Mouse (Mus musculus): ENCODE results near the gene Bean1. TPM values are rescaled to one million over a fixed set of nuclear protein-coding genes. Genes with fewer than 3 reads are reported as not detected.
A peak's percentile ranks its signal among the peaks of the same experiment; 100 is the strongest.

Gene Bean1
- total RNA-seq, 1 experiment = 0.09 TPM

DNA sequence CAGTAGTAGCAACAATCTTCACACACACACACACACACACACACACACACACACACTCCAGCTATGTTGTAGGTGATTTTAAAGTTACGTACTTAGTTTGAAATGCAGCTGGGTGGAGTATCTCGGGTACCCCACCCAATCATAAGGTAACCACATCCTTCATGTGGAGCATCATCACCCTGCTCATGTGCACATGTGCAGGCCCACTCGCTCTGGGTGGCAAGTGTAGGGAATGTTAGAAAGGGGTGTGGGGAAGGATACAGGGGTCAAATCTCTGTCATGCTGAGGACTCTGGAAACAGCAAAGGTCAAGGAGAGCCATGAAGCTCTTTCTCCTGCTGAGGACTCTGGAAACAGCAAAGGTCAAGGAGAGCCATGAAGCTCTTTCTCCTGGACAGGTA lies 34.0 kb upstream of the Bean1 start:
- DNase-seq (ENCODE audit: low read depth, low spot score) = no peak
- H3K4me3 ChIP-seq (ENCODE audit: insufficient read depth in 1 of 2, low read depth in 1 of 2, low read length in 2 of 2, poor library complexity in 1 of 2, severe bottlenecking in 1 of 2) = no peak overlapping the region
- H3K36me3 ChIP-seq (ENCODE audit: control insufficient read depth, insufficient read depth, low read length, poor library complexity, severe bottlenecking) = no peaks in the 10 kb centered on the region
- 0 out of 4 replicates have a peak, but pooled peaks cover 0 to 2% of the 10 kb centered on the region in 2 experiments for H3K4me1 ChIP-seq (ENCODE audit: control insufficient read depth in 2 of 2, insufficient read depth in 2 of 2, low read length in 2 of 2, poor library complexity in 1 of 2)
- H3K9ac ChIP-seq (ENCODE audit: insufficient read depth, low read depth, low read length, poor library complexity, severe bottlenecking) = no peak overlapping the region
- no peaks in the 10 kb centered on the region for H3K9me3 ChIP-seq (ENCODE audit: control insufficient read depth, insufficient read depth, low read depth, low read length)
- no peak for TF ChIP-seq ZNF384 (IDR thresholded peaks at IDR 0.05; ENCODE audit: low read depth, low read length)
- TF ChIP-seq HCFC1 (IDR thresholded peaks at IDR 0.05; ENCODE audit: borderline replicate concordance, insufficient read depth, low read length) = no peak
- TF ChIP-seq CHD2 (IDR thresholded peaks at IDR 0.05; ENCODE audit: low read depth, low read length) = no peak
- TF ChIP-seq ZC3H11A (IDR thresholded peaks at IDR 0.05; ENCODE audit: borderline replicate concordance, low read depth, low read length) = no peak
- TF ChIP-seq MAFK (IDR thresholded peaks at IDR 0.05; ENCODE audit: insufficient read depth, low read depth, low read length) = no peak
- no peak overlapping the region for H3K27ac ChIP-seq (ENCODE audit: insufficient read depth, low read depth, low read length, poor library complexity, severe bottlenecking)
- in situ Hi-C loops (cut with MboI; ENCODE audit: low sequenced_read_pairs in 2 of 2, unreplicated experiment in 2 of 2) = no loop called here

GRCm38 (mm10) chr8:104137636-104138035 lies 32.6 kb upstream of the Bean1 start:
- DNase-seq (ENCODE audit: low read depth, low spot score) = no peak
- no peak overlapping the region for H3K4me3 ChIP-seq (ENCODE audit: insufficient read depth in 1 of 2, low read depth in 1 of 2, low read length in 2 of 2, poor library complexity in 1 of 2, severe bottlenecking in 1 of 2)
- no peak overlapping the region for H3K9ac ChIP-seq (ENCODE audit: insufficient read depth, low read depth, low read length, poor library complexity, severe bottlenecking)
- in situ Hi-C loops (cut with MboI; ENCODE audit: low sequenced_read_pairs in 2 of 2, unreplicated experiment in 2 of 2) = no loop called here
- no peaks in the 10 kb centered on the region for H3K9me3 ChIP-seq (ENCODE audit: control insufficient read depth, insufficient read depth, low read depth, low read length)
- TF ChIP-seq MAFK (IDR thresholded peaks at IDR 0.05; ENCODE audit: insufficient read depth, low read depth, low read length) = no peak
- no peak for TF ChIP-seq HCFC1 (IDR thresholded peaks at IDR 0.05; ENCODE audit: borderline replicate concordance, insufficient read depth, low read length)
- no peak for TF ChIP-seq ZC3H11A (IDR thresholded peaks at IDR 0.05; ENCODE audit: borderline replicate concordance, low read depth, low read length)
- no peak for TF ChIP-seq CHD2 (IDR thresholded peaks at IDR 0.05; ENCODE audit: low read depth, low read length)
- TF ChIP-seq ZNF384 (IDR thresholded peaks at IDR 0.05; ENCODE audit: low read depth, low read length) = no peak
- no peaks in the 10 kb centered on the region for H3K36me3 ChIP-seq (ENCODE audit: control insufficient read depth, insufficient read depth, low read length, poor library complexity, severe bottlenecking)
- H3K4me1 ChIP-seq (ENCODE audit: control insufficient read depth in 2 of 2, insufficient read depth in 2 of 2, low read length in 2 of 2, poor library complexity in 1 of 2) = 0 out of 4 replicates have a peak, but pooled peaks cover 0 to 2% of the 10 kb centered on the region in 2 experiments
- H3K27ac ChIP-seq (ENCODE audit: insufficient read depth, low read depth, low read length, poor library complexity, severe bottlenecking) = no peak overlapping the region

GRCm38 (mm10) chr8:104140611-104141010 lies 29.6 kb upstream of the Bean1 start:
- no peaks in the 10 kb centered on the region for H3K36me3 ChIP-seq (ENCODE audit: control insufficient read depth, insufficient read depth, low read length, poor library complexity, severe bottlenecking)
- in situ Hi-C loops (cut with MboI; ENCODE audit: low sequenced_read_pairs in 2 of 2, unreplicated experiment in 2 of 2) = no loop called here
- H3K4me3 ChIP-seq (ENCODE audit: insufficient read depth in 1 of 2, low read depth in 1 of 2, low read length in 2 of 2, poor library complexity in 1 of 2, severe bottlenecking in 1 of 2) = peak overlapping the region; percentile 10 to 16; a peak in 2 of 4 replicates
- DNase-seq (ENCODE audit: low read depth, low spot score) = no peak
- TF ChIP-seq HCFC1 (IDR thresholded peaks at IDR 0.05; ENCODE audit: borderline replicate concordance, insufficient read depth, low read length) = no peak
- no peak for TF ChIP-seq MAFK (IDR thresholded peaks at IDR 0.05; ENCODE audit: insufficient read depth, low read depth, low read length)
- no peak overlapping the region for H3K9ac ChIP-seq (ENCODE audit: insufficient read depth, low read depth, low read length, poor library complexity, severe bottlenecking)
- H3K9me3 ChIP-seq (ENCODE audit: control insufficient read depth, insufficient read depth, low read depth, low read length) = no peaks in the 10 kb centered on the region
- no peak overlapping the region for H3K27ac ChIP-seq (ENCODE audit: insufficient read depth, low read depth, low read length, poor library complexity, severe bottlenecking)
- 0 out of 4 replicates have a peak, but pooled peaks cover 0 to 2% of the 10 kb centered on the region in 2 experiments for H3K4me1 ChIP-seq (ENCODE audit: control insufficient read depth in 2 of 2, insufficient read depth in 2 of 2, low read length in 2 of 2, poor library complexity in 1 of 2)

- DNase-seq (ENCODE audit: low read depth, low spot score) = no peak
- H3K9me3 ChIP-seq (ENCODE audit: control insufficient read depth, insufficient read depth, low read depth, low read length) = no peaks in the 10 kb centered on the region
- H3K4me1 ChIP-seq (ENCODE audit: control insufficient read depth in 2 of 2, insufficient read depth in 2 of 2, low read length in 2 of 2, poor library complexity in 1 of 2) = 0 out of 4 replicates have a peak, but pooled peaks cover 0 to 2% of the 10 kb centered on the region in 2 experiments
- peak overlapping the region; percentile 1; the same call in 1 of the 2 replicates for H3K9ac ChIP-seq (ENCODE audit: insufficient read depth, low read depth, low read length, poor library complexity, severe bottlenecking)
- no peak for TF ChIP-seq ZC3H11A (IDR thresholded peaks at IDR 0.05; ENCODE audit: borderline replicate concordance, low read depth, low read length)
- TF ChIP-seq HCFC1 (IDR thresholded peaks at IDR 0.05; ENCODE audit: borderline replicate concordance, insufficient read depth, low read length) = no peak
- no peak for TF ChIP-seq ZNF384 (IDR thresholded peaks at IDR 0.05; ENCODE audit: low read depth, low read length)
- no peak for TF ChIP-seq CHD2 (IDR thresholded peaks at IDR 0.05; ENCODE audit: low read depth, low read length)
- no peak for TF ChIP-seq MAFK (IDR thresholded peaks at IDR 0.05; ENCODE audit: insufficient read depth, low read depth, low read length)
- in situ Hi-C loops (cut with MboI; ENCODE audit: low sequenced_read_pairs in 2 of 2, unreplicated experiment in 2 of 2) = no loop called here
- no peak overlapping the region for H3K27ac ChIP-seq (ENCODE audit: insufficient read depth, low read depth, low read length, poor library complexity, severe bottlenecking)
- H3K36me3 ChIP-seq (ENCODE audit: control insufficient read depth, insufficient read depth, low read length, poor library complexity, severe bottlenecking) = no peaks in the 10 kb centered on the region
- H3K4me3 ChIP-seq (ENCODE audit: insufficient read depth in 1 of 2, low read depth in 1 of 2, low read length in 2 of 2, poor library complexity in 1 of 2, severe bottlenecking in 1 of 2) = peak overlapping the region; percentile 50 to 66
Measured at GRCm38 (mm10) chr8:104142415-104142814, 27.8 kb upstream of the Bean1 start.

- TF ChIP-seq CHD2 (IDR thresholded peaks at IDR 0.05; ENCODE audit: low read depth, low read length) = no peak
- TF ChIP-seq ZNF384 (IDR thresholded peaks at IDR 0.05; ENCODE audit: low read depth, low read length) = no peak
- no peak for TF ChIP-seq HCFC1 (IDR thresholded peaks at IDR 0.05; ENCODE audit: borderline replicate concordance, insufficient read depth, low read length)
- no peak for TF ChIP-seq MAFK (IDR thresholded peaks at IDR 0.05; ENCODE audit: insufficient read depth, low read depth, low read length)
- TF ChIP-seq ZC3H11A (IDR thresholded peaks at IDR 0.05; ENCODE audit: borderline replicate concordance, low read depth, low read length) = no peak
- no peak overlapping the region for H3K9ac ChIP-seq (ENCODE audit: insufficient read depth, low read depth, low read length, poor library complexity, severe bottlenecking)
- H3K4me3 ChIP-seq (ENCODE audit: insufficient read depth in 1 of 2, low read depth in 1 of 2, low read length in 2 of 2, poor library complexity in 1 of 2, severe bottlenecking in 1 of 2) = no peak overlapping the region
- no peak overlapping the region for H3K27ac ChIP-seq (ENCODE audit: insufficient read depth, low read depth, low read length, poor library complexity, severe bottlenecking)
- no peaks in the 10 kb centered on the region for H3K36me3 ChIP-seq (ENCODE audit: control insufficient read depth, insufficient read depth, low read length, poor library complexity, severe bottlenecking)
- DNase-seq (ENCODE audit: low read depth, low spot score) = no peak
- in situ Hi-C loops (cut with MboI; ENCODE audit: low sequenced_read_pairs in 2 of 2, unreplicated experiment in 2 of 2) = no loop called here
- 0 out of 4 replicates have a peak, but pooled peaks cover 0 to 2% of the 10 kb centered on the region in 2 experiments for H3K4me1 ChIP-seq (ENCODE audit: control insufficient read depth in 2 of 2, insufficient read depth in 2 of 2, low read length in 2 of 2, poor library complexity in 1 of 2)
- no peaks in the 10 kb centered on the region for H3K9me3 ChIP-seq (ENCODE audit: control insufficient read depth, insufficient read depth, low read depth, low read length)
Measured at GRCm38 (mm10) chr8:104143379-104143778, 26.9 kb upstream of the Bean1 start.
